Mouse (Mus musculus) bone marrow macrophage, adult 2 months (primary cell): Measurements from ENCODE around the gene Qpct.

Experiments
- CTCF ChIP-seq: IDR thresholded peaks from 2 replicates; pipeline ENCODE4 v1.5.1; 2012; ENCODE audit warnings: low read depth, mild to moderate bottlenecking, low read length, moderate library complexity
- POLR2A ChIP-seq: IDR thresholded peaks from 2 replicates; pipeline ENCODE4 v1.6.1; 2012; ENCODE audit warnings: mild to moderate bottlenecking, low read depth, low read length, borderline replicate concordance

DNA sequence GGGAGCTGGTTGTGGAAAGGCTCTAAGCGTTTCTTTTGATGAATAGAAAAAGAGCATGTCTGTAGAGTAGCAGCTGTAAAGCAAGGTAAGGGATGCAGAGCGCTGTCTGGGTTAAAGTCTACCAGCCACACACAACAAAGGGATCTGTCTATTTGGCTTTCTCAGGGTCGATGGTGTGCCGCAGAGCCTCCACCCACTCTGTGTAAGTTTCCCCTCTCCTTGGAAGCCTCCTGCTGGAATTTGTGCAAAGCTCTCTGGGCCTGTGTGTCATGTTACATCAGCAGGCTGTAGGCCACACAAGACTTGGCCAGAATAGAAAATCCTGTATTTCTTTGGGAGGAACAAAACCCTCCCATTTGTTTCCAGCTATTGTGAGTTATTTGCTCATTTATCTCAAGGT is 17.3 kb downstream of the Qpct start:
- no peak for TF ChIP-seq CTCF
- TF ChIP-seq POLR2A: no peak
